Mouse (Mus musculus) bone marrow macrophage, adult 2 months (primary cell): ENCODE measurements around the gene Ltb4r1.

Source experiments
- CTCF ChIP-seq: IDR thresholded peaks from 2 replicates; pipeline ENCODE4 v1.5.1; 2012; ENCODE audit warnings: low read depth, mild to moderate bottlenecking, low read length, moderate library complexity
- POLR2A ChIP-seq: IDR thresholded peaks from 2 replicates; pipeline ENCODE4 v1.6.1; 2012; ENCODE audit warnings: mild to moderate bottlenecking, low read depth, low read length, borderline replicate concordance

DNA sequence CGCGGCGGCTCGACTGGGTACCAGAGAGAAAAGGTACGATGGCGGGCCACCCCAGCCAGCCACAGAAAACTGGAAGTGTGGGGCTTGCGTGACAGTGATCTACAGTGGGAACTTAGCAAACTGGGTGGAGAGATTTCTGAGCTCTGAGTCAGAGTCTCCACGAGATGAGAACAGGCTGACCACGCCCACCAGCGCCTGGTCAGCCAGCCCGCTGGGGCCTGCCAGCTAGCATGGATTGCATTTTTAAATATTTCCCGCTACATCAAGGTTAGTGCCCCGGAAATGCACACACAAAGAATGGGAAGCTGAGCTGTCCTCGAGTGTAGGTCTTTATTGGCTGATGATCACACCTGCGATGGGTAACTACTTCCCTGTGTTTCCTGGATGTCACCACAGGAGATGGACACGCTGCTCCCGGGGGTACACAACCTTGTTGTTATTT, 49.6 kb downstream of the Ltb4r1 start:
- TF ChIP-seq POLR2A, result no peak
- no peak for TF ChIP-seq CTCF
